Mouse (Mus musculus) testis, adult 2 months (tissue): ENCODE measurements at regions not wholly inside any gene's neighbourhood (a gene's known extent, or its start where the extent isn't known, plus 50 kb on each side); places are given as distances from the start of the nearest gene placed in this dataset.

ENCODE experiments used
- H3K27ac ChIP-seq: fragments of 200-500 bp; 2 replicates; pipeline ENCODE4 v1.5.1; 2012; ENCODE audit warnings: low read depth, low read length; ENCODE audit not compliant: control insufficient read depth, insufficient read depth
- H3K27me3 ChIP-seq: fragments of 200-500 bp; 2 replicates; pipeline ENCODE4 v1.6.1; 2012; ENCODE audit warnings: mild to moderate bottlenecking, low read length, moderate library complexity; ENCODE audit not compliant: control insufficient read depth, insufficient read depth
- H3K36me3 ChIP-seq: fragments of 200-500 bp; 2 replicates; pipeline ENCODE4 v1.6.1; 2012; ENCODE audit warnings: mild to moderate bottlenecking, low read length; ENCODE audit not compliant: control insufficient read depth, insufficient read depth
- H3K4me1 ChIP-seq: fragments of 200-500 bp; 2 replicates; pipeline ENCODE4 v1.6.1; 2012; ENCODE audit warnings: low read length; ENCODE audit not compliant: control insufficient read depth, insufficient read depth
- H3K4me3 ChIP-seq: fragments of 200-500 bp; 2 replicates; pipeline ENCODE4 v1.5.1; 2012; ENCODE audit warnings: low read depth, mild to moderate bottlenecking, low read length, moderate library complexity, mixed read lengths; ENCODE audit not compliant: control insufficient read depth
- CTCF ChIP-seq: fragments of 200-500 bp; IDR thresholded peaks from 2 replicates; pipeline ENCODE4 v1.5.1; 2012; ENCODE audit warnings: low read depth, mild to moderate bottlenecking, inconsistent platforms, low read length, moderate library complexity; ENCODE audit not compliant: control insufficient read depth, insufficient read depth, insufficient replicate concordance
- POLR2A ChIP-seq: fragments of 200-500 bp; IDR thresholded peaks from 2 replicates; pipeline ENCODE4 v1.6.1; 2012; ENCODE audit warnings: low read depth, mild to moderate bottlenecking, inconsistent platforms, low read length, moderate library complexity; ENCODE audit not compliant: control insufficient read depth

- H3K36me3 ChIP-seq, result no peaks in the 10 kb centered on the region
- H3K27ac ChIP-seq, result no peak overlapping the region
- H3K27me3 ChIP-seq, result no peaks in the 10 kb centered on the region
- H3K4me3 ChIP-seq, result no peak overlapping the region
- TF ChIP-seq POLR2A (no peak), CTCF (no peak)
- H3K4me1 ChIP-seq, result no peaks in the 10 kb centered on the region
These were observed 63.4 kb downstream of the Irx2 start for GRCm38 (mm10) chr13:72691783-72692729.

GRCm38 (mm10) chr13:72707469-72707868 is 78.8 kb downstream of the Irx2 start:
- no peaks in the 10 kb centered on the region for H3K27me3 ChIP-seq
- no peak overlapping the region for H3K27ac ChIP-seq
- no peaks in the 10 kb centered on the region for H3K4me1 ChIP-seq
- H3K4me3 ChIP-seq, result no peak overlapping the region
- H3K36me3 ChIP-seq, result no peaks in the 10 kb centered on the region
- TF ChIP-seq CTCF, result no peak
- no peak for TF ChIP-seq POLR2A

- Histone ChIP-seq H3K27me3 (no peaks in the 10 kb centered on the region), H3K4me1 (no peaks in the 10 kb centered on the region), H3K36me3 (no peaks in the 10 kb centered on the region), H3K4me3 (no peak overlapping the region), H3K27ac (no peak overlapping the region)
- TF ChIP-seq POLR2A (no peak), CTCF (no peak)
These were observed 80.1 kb downstream of the Irx2 start for GRCm38 (mm10) chr13:72708728-72709127.

GRCm38 (mm10) chr13:72710051-72710450 is 81.4 kb downstream of the Irx2 start:
- Histone ChIP-seq H3K4me1 (no peaks in the 10 kb centered on the region), H3K4me3 (no peak overlapping the region), H3K36me3 (no peaks in the 10 kb centered on the region), H3K27me3 (no peaks in the 10 kb centered on the region), H3K27ac (no peak overlapping the region)
- TF ChIP-seq CTCF (no peak), POLR2A (no peak)

GRCm38 (mm10) chr13:72711136-72711535 is 82.5 kb downstream of the Irx2 start:
- TF ChIP-seq POLR2A (no peak), CTCF (no peak)
- Histone ChIP-seq H3K27me3 (no peaks in the 10 kb centered on the region), H3K4me3 (no peak overlapping the region), H3K27ac (no peak overlapping the region), H3K4me1 (no peaks in the 10 kb centered on the region), H3K36me3 (no peaks in the 10 kb centered on the region)

GRCm38 (mm10) chr13:72711842-72712330 is 83.3 kb downstream of the Irx2 start:
- no peaks in the 10 kb centered on the region for H3K27me3 ChIP-seq
- H3K4me1 ChIP-seq, result no peaks in the 10 kb centered on the region
- no peak for TF ChIP-seq CTCF
- no peak for TF ChIP-seq POLR2A

GRCm38 (mm10) chr13:72714793-72715192 is 86.2 kb downstream of the Irx2 start:
- TF ChIP-seq CTCF (no peak), POLR2A (no peak)
- H3K27me3 ChIP-seq, result no peaks in the 10 kb centered on the region
- H3K36me3 ChIP-seq, result no peaks in the 10 kb centered on the region
- H3K4me3 ChIP-seq, result no peak overlapping the region
- H3K4me1 ChIP-seq, result no peaks in the 10 kb centered on the region
- H3K27ac ChIP-seq, result no peak overlapping the region

More at GRCm38 (mm10) chr13:72711842-72712330, 83.3 kb downstream of the Irx2 start:
- H3K27ac ChIP-seq, result no peak overlapping the region
- no peaks in the 10 kb centered on the region for H3K36me3 ChIP-seq
- no peak overlapping the region for H3K4me3 ChIP-seq
